Mouse (Mus musculus): ENCODE data around the gene Abhd14a. TPM values are rescaled to one million over a fixed set of nuclear protein-coding genes. Genes with fewer than 3 reads are reported as not detected.

The Abhd14a gene
- total and polyA plus RNA-seq, 3 experiments, result 5.7 to 24.0 (median 7.7) TPM

- ATAC-seq (ENCODE audit: extremely low read depth, insufficient number of reproducible peaks, low FRiP score, poor library complexity, severe bottlenecking), result no peak
- H3K9me3 ChIP-seq (replicated peaks), result peaks cover 12% of the 10 kb centered on the region
- H3K4me1 ChIP-seq (ENCODE audit: insufficient read depth, low read depth, low read length), result peaks cover 3% of the 10 kb centered on the region; the same call in 1 of the 2 replicates
- no peak for DNase-seq (ENCODE audit: low spot score)
- TF ChIP-seq GATA2 (IDR thresholded peaks at IDR 0.05; ENCODE audit: borderline replicate concordance, low read depth, low read length), result no peak
- TF ChIP-seq CTCF (IDR thresholded peaks at IDR 0.05; ENCODE audit: low read depth, low read length), result no peak
- TF ChIP-seq TAL1 (conservative IDR thresholded peaks at IDR 0.05; ENCODE audit: low read depth, low read length), result no peak
- TF ChIP-seq POLR2AphosphoS5 (IDR thresholded peaks at IDR 0.05; ENCODE audit: insufficient replicate concordance, low read depth, low read length), result no peak
- TF ChIP-seq GATA1 (IDR thresholded peaks at IDR 0.05; ENCODE audit: borderline replicate concordance, low read length), result no peak
- peaks cover 64% of the 10 kb centered on the region for H3K27me3 ChIP-seq (ENCODE audit: insufficient read depth, low read length)
- no peak overlapping the region for H3K4me3 ChIP-seq (ENCODE audit: low read depth, low read length)
- H3K36me3 ChIP-seq (replicated peaks), result no peaks in the 10 kb centered on the region
Observed at GRCm38 (mm10) chr9:106461026-106461415, 13.5 kb upstream of the Abhd14a start.

GRCm38 (mm10) chr9:106460401-106461025 lies 13.0 kb upstream of the Abhd14a start:
- ATAC-seq (ENCODE audit: extremely low read depth, insufficient number of reproducible peaks, low FRiP score, poor library complexity, severe bottlenecking) (no peak), DNase-seq (ENCODE audit: low spot score) (no peak)
- H3K27me3 ChIP-seq (ENCODE audit: insufficient read depth, low read length), result peaks cover 64% of the 10 kb centered on the region
- no peaks in the 10 kb centered on the region for H3K36me3 ChIP-seq (replicated peaks)
- TF ChIP-seq TAL1 (conservative IDR thresholded peaks at IDR 0.05; ENCODE audit: low read depth, low read length), result no peak
- peaks cover 9% of the 10 kb centered on the region for H3K9me3 ChIP-seq (replicated peaks)
- H3K4me1 ChIP-seq (ENCODE audit: insufficient read depth, low read depth, low read length), result peaks cover 3% of the 10 kb centered on the region; the same call in 1 of the 2 replicates
- no peak overlapping the region for H3K4me3 ChIP-seq (ENCODE audit: low read depth, low read length)

GRCm38 (mm10) chr9:106459946-106460345 lies 12.5 kb upstream of the Abhd14a start:
- no peak for ATAC-seq (ENCODE audit: extremely low read depth, insufficient number of reproducible peaks, low FRiP score, poor library complexity, severe bottlenecking)
- Histone ChIP-seq H3K4me1 (ENCODE audit: insufficient read depth, low read depth, low read length) (peaks cover 7% of the 10 kb centered on the region), H3K27me3 (ENCODE audit: insufficient read depth, low read length) (peaks cover 70% of the 10 kb centered on the region), H3K9me3 (replicated peaks) (peaks cover 4% of the 10 kb centered on the region), H3K4me3 (ENCODE audit: low read depth, low read length) (no peak overlapping the region), H3K36me3 (replicated peaks) (no peaks in the 10 kb centered on the region)
- no peak for DNase-seq (ENCODE audit: low spot score)
- no peak for TF ChIP-seq GATA2 (IDR thresholded peaks at IDR 0.05; ENCODE audit: borderline replicate concordance, low read depth, low read length)
- TF ChIP-seq TAL1 (conservative IDR thresholded peaks at IDR 0.05; ENCODE audit: low read depth, low read length), result no peak
- no peak for TF ChIP-seq POLR2AphosphoS5 (IDR thresholded peaks at IDR 0.05; ENCODE audit: insufficient replicate concordance, low read depth, low read length)
- no peak for TF ChIP-seq GATA1 (IDR thresholded peaks at IDR 0.05; ENCODE audit: borderline replicate concordance, low read length)
- no peak for TF ChIP-seq CTCF (IDR thresholded peaks at IDR 0.05; ENCODE audit: low read depth, low read length)

GRCm38 (mm10) chr9:106457920-106458319 lies 10.4 kb upstream of the Abhd14a start:
- H3K4me3 ChIP-seq (ENCODE audit: low read depth, low read length), result no peak overlapping the region
- no peak for ATAC-seq (ENCODE audit: extremely low read depth, insufficient number of reproducible peaks, low FRiP score, poor library complexity, severe bottlenecking)
- no peaks in the 10 kb centered on the region for H3K36me3 ChIP-seq (replicated peaks)
- DNase-seq (ENCODE audit: low spot score), result no peak
- H3K9me3 ChIP-seq (replicated peaks), result no peaks in the 10 kb centered on the region
- H3K27me3 ChIP-seq (ENCODE audit: insufficient read depth, low read length), result peaks cover 78% of the 10 kb centered on the region
- TF ChIP-seq CTCF (IDR thresholded peaks at IDR 0.05; ENCODE audit: low read depth, low read length) (no peak), TAL1 (conservative IDR thresholded peaks at IDR 0.05; ENCODE audit: low read depth, low read length) (no peak), GATA2 (IDR thresholded peaks at IDR 0.05; ENCODE audit: borderline replicate concordance, low read depth, low read length) (no peak), GATA1 (IDR thresholded peaks at IDR 0.05; ENCODE audit: borderline replicate concordance, low read length) (no peak), POLR2AphosphoS5 (IDR thresholded peaks at IDR 0.05; ENCODE audit: insufficient replicate concordance, low read depth, low read length) (no peak)
- H3K4me1 ChIP-seq (ENCODE audit: insufficient read depth, low read depth, low read length), result peaks cover 23% of the 10 kb centered on the region

GRCm38 (mm10) chr9:106457163-106457559 lies 9.7 kb upstream of the Abhd14a start:
- H3K27me3 ChIP-seq (ENCODE audit: insufficient read depth, low read length), result peaks cover 84% of the 10 kb centered on the region
- peaks cover 30% of the 10 kb centered on the region for H3K4me1 ChIP-seq (ENCODE audit: insufficient read depth, low read depth, low read length)
- no peak overlapping the region for H3K4me3 ChIP-seq (ENCODE audit: low read depth, low read length)
- ATAC-seq (ENCODE audit: extremely low read depth, insufficient number of reproducible peaks, low FRiP score, poor library complexity, severe bottlenecking) (no peak), DNase-seq (ENCODE audit: low spot score) (no peak)
- H3K9me3 ChIP-seq (replicated peaks), result no peaks in the 10 kb centered on the region
- H3K36me3 ChIP-seq (replicated peaks), result no peaks in the 10 kb centered on the region
- TF ChIP-seq POLR2AphosphoS5 (IDR thresholded peaks at IDR 0.05; ENCODE audit: insufficient replicate concordance, low read depth, low read length) (no peak), GATA2 (IDR thresholded peaks at IDR 0.05; ENCODE audit: borderline replicate concordance, low read depth, low read length) (no peak), TAL1 (conservative IDR thresholded peaks at IDR 0.05; ENCODE audit: low read depth, low read length) (no peak), GATA1 (IDR thresholded peaks at IDR 0.05; ENCODE audit: borderline replicate concordance, low read length) (no peak), CTCF (IDR thresholded peaks at IDR 0.05; ENCODE audit: low read depth, low read length) (no peak)

GRCm38 (mm10) chr9:106456325-106457162 lies 9.1 kb upstream of the Abhd14a start:
- H3K4me1 ChIP-seq (ENCODE audit: insufficient read depth, low read depth, low read length), result peaks cover 35% of the 10 kb centered on the region
- H3K9me3 ChIP-seq (replicated peaks), result no peaks in the 10 kb centered on the region
- peaks cover 86% of the 10 kb centered on the region for H3K27me3 ChIP-seq (ENCODE audit: insufficient read depth, low read length)
- no peak for DNase-seq (ENCODE audit: low spot score)
- TF ChIP-seq CTCF (IDR thresholded peaks at IDR 0.05; ENCODE audit: low read depth, low read length) (no peak), GATA2 (IDR thresholded peaks at IDR 0.05; ENCODE audit: borderline replicate concordance, low read depth, low read length) (no peak), POLR2AphosphoS5 (IDR thresholded peaks at IDR 0.05; ENCODE audit: insufficient replicate concordance, low read depth, low read length) (no peak), GATA1 (IDR thresholded peaks at IDR 0.05; ENCODE audit: borderline replicate concordance, low read length) (no peak), TAL1 (conservative IDR thresholded peaks at IDR 0.05; ENCODE audit: low read depth, low read length) (no peak)
- ATAC-seq (ENCODE audit: extremely low read depth, insufficient number of reproducible peaks, low FRiP score, poor library complexity, severe bottlenecking), result no peak
- no peak overlapping the region for H3K4me3 ChIP-seq (ENCODE audit: low read depth, low read length)
- H3K36me3 ChIP-seq (replicated peaks), result no peaks in the 10 kb centered on the region
